Mouse (Mus musculus): ENCODE measurements at regions not wholly inside any gene's neighbourhood (a gene's known extent, or its start where the extent isn't known, plus 50 kb on each side); places are given as distances from the start of the nearest gene placed in this dataset.

DNA sequence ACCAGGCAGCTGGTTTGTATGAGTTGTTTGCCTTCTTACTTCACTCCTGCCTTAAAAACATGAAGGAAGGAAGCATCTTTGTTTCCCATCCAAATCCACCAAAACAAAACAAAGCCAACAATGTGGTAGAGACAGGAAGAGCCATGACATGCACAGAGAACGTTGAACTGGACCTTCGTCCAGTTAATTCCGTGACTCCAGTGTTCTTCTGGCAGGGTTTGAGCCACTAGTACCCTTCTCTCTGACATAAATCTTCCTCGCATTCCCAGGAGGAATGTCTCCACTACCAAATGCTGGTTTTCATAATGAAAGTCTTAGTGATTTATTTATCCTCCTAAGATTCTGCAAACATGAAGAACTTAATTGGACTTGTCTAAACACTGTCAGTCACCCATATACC, 66.7 kb upstream of the Osmr start:
- TF ChIP-seq CTCF (conservative IDR thresholded peaks at IDR 0.05; ENCODE audit: low read length) (no peak), NANOG (IDR thresholded peaks at IDR 0.05; ENCODE audit: borderline replicate concordance, low read length) (no peak), POU5F1 (IDR thresholded peaks at IDR 0.05; ENCODE audit: borderline replicate concordance, low read length) (no peak)
